Mouse (Mus musculus): ENCODE measurements around the gene Rfx3. TPM values are rescaled to one million over a fixed set of nuclear protein-coding genes. Genes with fewer than 3 reads are reported as not detected.

The Rfx3 gene
- polyA plus RNA-seq, 1 experiment from 2014 or later: 1.9 TPM

- Histone ChIP-seq H3K4me1 (replicated peaks; ENCODE audit: control insufficient read depth, insufficient read depth, low read length) (no peaks in the 10 kb centered on the region), H3K4me3 (ENCODE audit: low read depth, low read length) (no peak overlapping the region), H3K36me3 (ENCODE audit: control insufficient read depth, insufficient read depth) (no peaks in the 10 kb centered on the region), H3K4me2 (replicated peaks; ENCODE audit: low read depth) (no peak overlapping the region), H3K9me3 (ENCODE audit: control insufficient read depth) (no peaks in the 10 kb centered on the region), H3K27me3 (replicated peaks; ENCODE audit: control insufficient read depth, insufficient read depth, low read length) (no peaks in the 10 kb centered on the region), H3K9ac (ENCODE audit: low read depth, low read length) (no peak overlapping the region), H3K27ac (ENCODE audit: low read depth, low read length) (no peak overlapping the region)
- no peak for TF ChIP-seq CTCF (IDR thresholded peaks at IDR 0.05; ENCODE audit: low read depth)
- WGBS: 65% methylated on average over 7 of the region's 7 CpGs
- ATAC-seq: no peak
These were observed 18.2 kb downstream of the Rfx3 start for GRCm38 (mm10) chr19:27992800-27993199.

GRCm38 (mm10) chr19:27988746-27989145 is 22.2 kb downstream of the Rfx3 start:
- Histone ChIP-seq H3K4me3 (ENCODE audit: low read depth, low read length) (no peak overlapping the region), H3K27ac (ENCODE audit: low read depth, low read length) (no peak overlapping the region), H3K4me1 (replicated peaks; ENCODE audit: control insufficient read depth, insufficient read depth, low read length) (no peaks in the 10 kb centered on the region), H3K36me3 (ENCODE audit: control insufficient read depth, insufficient read depth) (no peaks in the 10 kb centered on the region), H3K27me3 (replicated peaks; ENCODE audit: control insufficient read depth, insufficient read depth, low read length) (no peaks in the 10 kb centered on the region), H3K9me3 (ENCODE audit: control insufficient read depth) (no peaks in the 10 kb centered on the region), H3K9ac (ENCODE audit: low read depth, low read length) (no peak overlapping the region), H3K4me2 (replicated peaks; ENCODE audit: low read depth) (no peak overlapping the region)
- WGBS: 63% methylated on average over 3 of the region's 3 CpGs
- TF ChIP-seq CTCF (IDR thresholded peaks at IDR 0.05; ENCODE audit: low read depth): no peak
- no peak for ATAC-seq

- Histone ChIP-seq H3K9me3 (ENCODE audit: control insufficient read depth) (no peaks in the 10 kb centered on the region), H3K27me3 (replicated peaks; ENCODE audit: control insufficient read depth, insufficient read depth, low read length) (no peaks in the 10 kb centered on the region), H3K4me3 (ENCODE audit: low read depth, low read length) (no peak overlapping the region), H3K36me3 (ENCODE audit: control insufficient read depth, insufficient read depth) (no peaks in the 10 kb centered on the region), H3K4me1 (replicated peaks; ENCODE audit: control insufficient read depth, insufficient read depth, low read length) (no peaks in the 10 kb centered on the region), H3K9ac (ENCODE audit: low read depth, low read length) (no peak overlapping the region), H3K4me2 (replicated peaks; ENCODE audit: low read depth) (no peak overlapping the region), H3K27ac (ENCODE audit: low read depth, low read length) (no peak overlapping the region)
- ATAC-seq: no peak
- WGBS: 87% methylated on average over 3 of the region's 3 CpGs
- no peak for TF ChIP-seq CTCF (IDR thresholded peaks at IDR 0.05; ENCODE audit: low read depth)
These were observed 43.4 kb downstream of the Rfx3 start for GRCm38 (mm10) chr19:27967590-27967989.

GRCm38 (mm10) chr19:27961271-27961670 is 49.7 kb downstream of the Rfx3 start:
- Histone ChIP-seq H3K36me3 (ENCODE audit: control insufficient read depth, insufficient read depth) (peaks cover 3% of the 10 kb centered on the region; the same call in 1 of the 2 replicates), H3K27ac (ENCODE audit: low read depth, low read length) (no peak overlapping the region), H3K27me3 (replicated peaks; ENCODE audit: control insufficient read depth, insufficient read depth, low read length) (no peaks in the 10 kb centered on the region), H3K4me3 (ENCODE audit: low read depth, low read length) (no peak overlapping the region), H3K4me1 (replicated peaks; ENCODE audit: control insufficient read depth, insufficient read depth, low read length) (no peaks in the 10 kb centered on the region), H3K9me3 (ENCODE audit: control insufficient read depth) (no peaks in the 10 kb centered on the region), H3K4me2 (replicated peaks; ENCODE audit: low read depth) (no peak overlapping the region), H3K9ac (ENCODE audit: low read depth, low read length) (no peak overlapping the region)
- ATAC-seq: no peak
- 85% methylated on average over 3 of the region's 3 CpGs for WGBS
- TF ChIP-seq CTCF (IDR thresholded peaks at IDR 0.05; ENCODE audit: low read depth): no peak

GRCm38 (mm10) chr19:27935453-27935852 is 75.5 kb downstream of the Rfx3 start:
- no peaks in the 10 kb centered on the region for H3K36me3 ChIP-seq (ENCODE audit: control insufficient read depth, insufficient read depth)
- no peak for TF ChIP-seq CTCF (IDR thresholded peaks at IDR 0.05; ENCODE audit: low read depth)
- WGBS: 79% methylated on average over 3 of the region's 3 CpGs
- H3K4me1 ChIP-seq (replicated peaks; ENCODE audit: control insufficient read depth, insufficient read depth, low read length): 0 out of 2 replicates have a peak, but pooled peaks cover 3% of the 10 kb centered on the region
- no peak overlapping the region for H3K27ac ChIP-seq (ENCODE audit: low read depth, low read length)
- no peak overlapping the region for H3K4me2 ChIP-seq (replicated peaks; ENCODE audit: low read depth)
- H3K27me3 ChIP-seq (replicated peaks; ENCODE audit: control insufficient read depth, insufficient read depth, low read length): no peaks in the 10 kb centered on the region
- H3K9me3 ChIP-seq (ENCODE audit: control insufficient read depth): no peaks in the 10 kb centered on the region
- H3K9ac ChIP-seq (ENCODE audit: low read depth, low read length): no peak overlapping the region
- ATAC-seq: no peak
- no peak overlapping the region for H3K4me3 ChIP-seq (ENCODE audit: low read depth, low read length)

- 97% methylated on average over 2 of the region's 2 CpGs for WGBS
- no peaks in the 10 kb centered on the region for H3K36me3 ChIP-seq (ENCODE audit: control insufficient read depth, insufficient read depth)
- H3K4me3 ChIP-seq (ENCODE audit: low read depth, low read length): no peak overlapping the region
- H3K27ac ChIP-seq (ENCODE audit: low read depth, low read length): no peak overlapping the region
- TF ChIP-seq CTCF (IDR thresholded peaks at IDR 0.05; ENCODE audit: low read depth): peak; percentile 44
- no peaks in the 10 kb centered on the region for H3K27me3 ChIP-seq (replicated peaks; ENCODE audit: control insufficient read depth, insufficient read depth, low read length)
- H3K4me2 ChIP-seq (replicated peaks; ENCODE audit: low read depth): no peak overlapping the region
- no peak overlapping the region for H3K9ac ChIP-seq (ENCODE audit: low read depth, low read length)
- no peak for ATAC-seq
- H3K9me3 ChIP-seq (ENCODE audit: control insufficient read depth): no peaks in the 10 kb centered on the region
- no peaks in the 10 kb centered on the region for H3K4me1 ChIP-seq (replicated peaks; ENCODE audit: control insufficient read depth, insufficient read depth, low read length)
These were observed 79.8 kb downstream of the Rfx3 start for GRCm38 (mm10) chr19:27931136-27931535.

GRCm38 (mm10) chr19:27926378-27926777 is 84.6 kb downstream of the Rfx3 start:
- Histone ChIP-seq H3K9me3 (ENCODE audit: control insufficient read depth) (no peaks in the 10 kb centered on the region), H3K9ac (ENCODE audit: low read depth, low read length) (no peak overlapping the region), H3K36me3 (ENCODE audit: control insufficient read depth, insufficient read depth) (no peaks in the 10 kb centered on the region), H3K4me3 (ENCODE audit: low read depth, low read length) (no peak overlapping the region), H3K4me2 (replicated peaks; ENCODE audit: low read depth) (no peak overlapping the region), H3K4me1 (replicated peaks; ENCODE audit: control insufficient read depth, insufficient read depth, low read length) (no peaks in the 10 kb centered on the region), H3K27me3 (replicated peaks; ENCODE audit: control insufficient read depth, insufficient read depth, low read length) (no peaks in the 10 kb centered on the region), H3K27ac (ENCODE audit: low read depth, low read length) (no peak overlapping the region)
- no peak for TF ChIP-seq CTCF (IDR thresholded peaks at IDR 0.05; ENCODE audit: low read depth)
- 63% methylated on average over 3 of the region's 3 CpGs for WGBS
- no peak for ATAC-seq
